Mouse (Mus musculus) frontal cortex, postnatal 10 days (tissue): ENCODE results near the gene Baiap3.

Source experiments
- DNase-seq, 2 experiments: peaks; one replicate each; pipeline ENCODE4 v3.0.0; 2022; ENCODE audit warnings: low spot score in 2 of 2, mixed read lengths in 1 of 2

Gene Baiap3

GRCm38 (mm10) chr17:25210680-25211466 lies 45.3 kb downstream of the Baiap3 start:
- DNase-seq = no peak

- no peak for DNase-seq
These were observed 46.2 kb downstream of the Baiap3 start for GRCm38 (mm10) chr17:25210006-25210405.

DNA sequence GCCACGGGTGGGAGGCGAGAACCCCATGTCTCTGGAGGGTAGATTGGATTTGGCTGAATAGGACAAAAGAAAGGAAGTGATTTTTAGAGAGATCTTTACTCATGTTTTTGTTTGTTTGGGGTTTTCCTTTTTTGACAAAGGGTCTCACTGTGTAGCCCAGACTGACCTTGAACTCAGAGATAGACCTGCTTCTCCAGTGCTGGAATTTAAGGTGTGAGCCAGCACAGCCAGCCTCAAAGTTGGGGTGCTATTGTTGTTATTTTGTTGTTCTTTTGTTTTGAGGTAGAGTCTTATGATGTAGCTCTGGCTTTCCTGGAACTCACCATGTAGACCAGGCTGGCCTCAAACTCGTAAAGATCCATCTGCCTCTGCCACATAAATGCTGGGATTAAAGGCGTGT lies 53.8 kb downstream of the Baiap3 start:
- DNase-seq = no peak
